ENCODE assay signal across 8 mouse cellular contexts in genomic region chr14:76876015-76876414, GRCm38 (mm10).
A peak's percentile ranks its signal among the peaks of the same experiment; 100 is the strongest.
DNase-seq lines count a peak whose midpoint lies in the region; ATAC-seq and TF ChIP-seq lines count a peak whose summit lies in the region.

No protein-coding gene starts in this region.

- no peaks in the 10 kb centered on the region for H3K9me3 ChIP-seq in embryonic facial prominence, embryonic 11.5 days (replicated peaks; ENCODE audit: control insufficient read depth, low read length)
- no peaks in the 10 kb centered on the region for H3K9me3 ChIP-seq in limb, embryonic 15.5 days

- H3K4me2 ChIP-seq in embryonic facial prominence, embryonic 11.5 days (ENCODE audit: low read depth, low read length), result no peak overlapping the region
- H3K4me2 ChIP-seq in limb, embryonic 15.5 days, result no peak overlapping the region

- H3K4me1 ChIP-seq in thymus, adult 2 months (replicated peaks; ENCODE audit: control insufficient read depth, insufficient read depth, low read length), result no peaks in the 10 kb centered on the region
- H3K4me1 ChIP-seq in embryonic facial prominence, embryonic 11.5 days (ENCODE audit: control insufficient read depth, insufficient read depth, low read length), result no peaks in the 10 kb centered on the region
- peaks cover 29% of the 10 kb centered on the region; the same call in 1 of the 2 replicates for H3K4me1 ChIP-seq in limb, embryonic 15.5 days

- no peaks in the 10 kb centered on the region for H3K36me3 ChIP-seq in thymus, adult 2 months (ENCODE audit: control insufficient read depth, insufficient read depth, low read length)
- H3K36me3 ChIP-seq in embryonic facial prominence, embryonic 11.5 days (replicated peaks; ENCODE audit: control insufficient read depth, insufficient read depth, low read depth, low read length), result no peaks in the 10 kb centered on the region
- H3K36me3 ChIP-seq in limb, embryonic 15.5 days, result no peaks in the 10 kb centered on the region

- no peak overlapping the region for H3K9ac ChIP-seq in embryonic facial prominence, embryonic 11.5 days (replicated peaks; ENCODE audit: low read length)
- H3K9ac ChIP-seq in limb, embryonic 15.5 days, result no peak overlapping the region

- H3K4me3 ChIP-seq in thymus, adult 2 months (ENCODE audit: control insufficient read depth, insufficient read depth, low read length), result no peak overlapping the region
- H3K4me3 ChIP-seq in embryonic facial prominence, embryonic 11.5 days (ENCODE audit: low read depth, low read length), result no peak overlapping the region
- no peak overlapping the region for H3K4me3 ChIP-seq in limb, embryonic 15.5 days

- DNase-seq in thymus, adult 2 months, result peak; percentile 46
- DNase-seq in thymus, adult 18-20 months, result no peak
- DNase-seq in adrenal gland, postnatal 10 days, result peak; percentile 81
- DNase-seq in embryonic facial prominence, embryonic 11.5 days (ENCODE audit: low spot score), result peak; percentile 67
- DNase-seq in kidney, adult 8-10 months, result peak; percentile 57 to 74
- DNase-seq in retina, embryonic 14.5 days (ENCODE audit: low spot score), result peak; percentile 77
- DNase-seq in ovary, adult 18-20 months (ENCODE audit: low spot score), result no peak

- ATAC-seq in embryonic facial prominence, embryonic 11.5 days (replicated peaks; ENCODE audit: insufficient number of reproducible peaks, low FRiP score, low TSS enrichment, low read depth), result no peak
- ATAC-seq in limb, embryonic 15.5 days (ENCODE audit: insufficient number of reproducible peaks, low FRiP score, low TSS enrichment, low read depth), result no peak

- no peak overlapping the region for H3K27ac ChIP-seq in thymus, adult 2 months (ENCODE audit: control insufficient read depth, insufficient read depth, low read length)
- H3K27ac ChIP-seq in embryonic facial prominence, embryonic 11.5 days (replicated peaks; ENCODE audit: low read depth, low read length), result no peak overlapping the region
- H3K27ac ChIP-seq in limb, embryonic 15.5 days, result peak overlapping the region; percentile 86

- 55% methylated on average over 7 of the region's 7 CpGs for WGBS in thymus, adult 2 months
- 49% methylated on average over 7 of the region's 7 CpGs for WGBS in embryonic facial prominence, embryonic 11.5 days
- WGBS in limb, embryonic 15.5 days, result 45% methylated on average over 7 of the region's 7 CpGs

- no peak for TF ChIP-seq POLR2A in thymus, adult 2 months (IDR thresholded peaks at IDR 0.05; ENCODE audit: control insufficient read depth, extremely low read depth, insufficient read depth, low read length, poor library complexity)

- TF ChIP-seq CTCF in thymus, adult 2 months (IDR thresholded peaks at IDR 0.05; ENCODE audit: borderline replicate concordance, control insufficient read depth, extremely low read depth, insufficient read depth, low read length, poor library complexity), result no peak

- no peaks in the 10 kb centered on the region for H3K27me3 ChIP-seq in thymus, adult 2 months (ENCODE audit: control insufficient read depth, insufficient read depth, low read length)
- H3K27me3 ChIP-seq in embryonic facial prominence, embryonic 11.5 days (ENCODE audit: control insufficient read depth, insufficient read depth, low read length), result no peaks in the 10 kb centered on the region
- H3K27me3 ChIP-seq in limb, embryonic 15.5 days, result no peaks in the 10 kb centered on the region

Comparison
In these comparisons a context has a peak if more than half of its experiments do, and no peak if none do; other contexts are left out.
1. DNase-seq: peak in thymus, adult 2 months (single experiment), adrenal gland, postnatal 10 days (single experiment), embryonic facial prominence, embryonic 11.5 days (single experiment), kidney, adult 8-10 months (2 of 2) and retina, embryonic 14.5 days (single experiment); none in thymus, adult 18-20 months (0 of 2) and ovary, adult 18-20 months (single experiment).